In genomic region chr10:121228422-121228953, GRCm38 (mm10) we compare ENCODE assay signal across 23 mouse cellular contexts.
"Had no signal": no experiment of that assay in that cellular context is flagged by ENCODE, and none has a peak within 500 bp of the region (broad histone marks: within the 10 kb centered on the region; RNA-seq: fewer than 3 reads in every experiment).

No protein-coding gene starts in this region.

- H3K27ac ChIP-seq: kidney, postnatal 0 days; liver, embryonic 14.5 days; midbrain, embryonic 10.5 days; neural tube, embryonic 12.5 days; neural tube, embryonic 15.5 days; stomach, postnatal 0 days had no signal

- H3K27me3 ChIP-seq: megakaryocyte, embryonic 14.5 days had no signal

- H3K9ac ChIP-seq: liver, embryonic 14.5 days; liver, postnatal 0 days; lung, embryonic 14.5 days; neural tube, embryonic 12.5 days; neural tube, embryonic 15.5 days had no signal

- H3K4me2 ChIP-seq: liver, embryonic 11.5 days; lung, embryonic 14.5 days; neural tube, embryonic 15.5 days had no signal

- H3K36me3 ChIP-seq: midbrain, embryonic 10.5 days; neural tube, embryonic 12.5 days; neural tube, embryonic 15.5 days had no signal

- ATAC-seq: intestine, postnatal 0 days; liver, postnatal 0 days had no signal

- H3K4me1 ChIP-seq: megakaryocyte, embryonic 14.5 days; midbrain, embryonic 10.5 days; neural tube, embryonic 12.5 days; neural tube, embryonic 15.5 days had no signal

- DNase-seq: kidney, adult 2 months; kidney, postnatal 36 days; left cerebral cortex, postnatal 4 days; liver, postnatal 0 days; lung, embryonic 14.5 days; lung, postnatal 10 days; lung, postnatal 36 days; midbrain, embryonic 14.5 days; right cerebral cortex, adult 18-20 months; right cerebral cortex, postnatal 14 days; right cerebral cortex, postnatal 4 days; thymus, adult 2 months; thymus, postnatal 14 days; thymus, postnatal 4 days had no signal

- H3K4me3 ChIP-seq: megakaryocyte, embryonic 14.5 days; midbrain, embryonic 10.5 days; neural tube, embryonic 12.5 days; neural tube, embryonic 15.5 days had no signal
